Mouse (Mus musculus) G1E (cell line): ENCODE data around the gene Tada2a.

Source experiments
- CTCF ChIP-seq: IDR thresholded peaks from 2 replicates; pipeline ENCODE4 v1.5.1; 2012; ENCODE audit warnings: low read depth, low read length, inconsistent platforms, mixed read lengths
- GATA1 ChIP-seq: IDR thresholded peaks from 2 replicates; pipeline ENCODE4 v1.6.1; 2012; ENCODE audit warnings: borderline replicate concordance, low read length, inconsistent platforms, mixed read lengths
- POLR2AphosphoS5 ChIP-seq: IDR thresholded peaks from 2 replicates; pipeline ENCODE4 v1.6.1; 2012; ENCODE audit warnings: low read depth, low read length, inconsistent platforms; ENCODE audit not compliant: insufficient replicate concordance

DNA sequence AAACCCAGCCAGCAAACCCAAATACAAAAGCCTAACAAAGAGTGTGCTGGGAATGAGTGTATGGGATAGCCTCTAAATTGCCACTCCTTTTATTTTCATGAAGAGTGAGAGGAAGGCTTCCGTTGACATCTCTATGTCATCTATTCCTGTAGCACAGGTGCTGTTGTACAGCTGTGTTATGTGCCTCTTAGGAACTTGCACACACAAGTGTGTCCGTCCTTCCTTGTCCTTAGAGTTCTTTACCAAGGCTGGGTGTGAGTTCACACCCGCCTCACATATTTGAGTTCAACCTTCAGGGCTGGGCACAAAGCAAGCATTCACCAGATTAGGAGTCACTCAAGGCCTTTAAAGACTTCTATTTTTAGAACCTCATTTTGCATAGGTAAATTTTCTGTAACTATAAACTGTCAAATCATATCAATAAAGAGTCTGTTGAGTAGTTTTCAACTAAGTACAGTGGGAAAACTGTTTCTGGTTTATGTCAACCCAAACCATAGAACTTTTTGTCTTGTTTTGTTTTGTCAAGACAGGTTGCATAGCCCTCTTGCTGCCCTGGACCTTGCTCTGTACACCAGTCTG, 65.7 kb downstream of the Tada2a start:
- no peak for TF ChIP-seq CTCF
- TF ChIP-seq POLR2AphosphoS5: no peak
- TF ChIP-seq GATA1: no peak
